Mouse (Mus musculus): Measurements from ENCODE around the gene Relch.
A peak's percentile ranks its signal among the peaks of the same experiment; 100 is the strongest.
"Not testable (repeated sequence)": the region's sequence is repeated elsewhere in the genome, so short reads cannot be mapped to it uniquely, and the experiment has no call there.

The Relch gene

DNA sequence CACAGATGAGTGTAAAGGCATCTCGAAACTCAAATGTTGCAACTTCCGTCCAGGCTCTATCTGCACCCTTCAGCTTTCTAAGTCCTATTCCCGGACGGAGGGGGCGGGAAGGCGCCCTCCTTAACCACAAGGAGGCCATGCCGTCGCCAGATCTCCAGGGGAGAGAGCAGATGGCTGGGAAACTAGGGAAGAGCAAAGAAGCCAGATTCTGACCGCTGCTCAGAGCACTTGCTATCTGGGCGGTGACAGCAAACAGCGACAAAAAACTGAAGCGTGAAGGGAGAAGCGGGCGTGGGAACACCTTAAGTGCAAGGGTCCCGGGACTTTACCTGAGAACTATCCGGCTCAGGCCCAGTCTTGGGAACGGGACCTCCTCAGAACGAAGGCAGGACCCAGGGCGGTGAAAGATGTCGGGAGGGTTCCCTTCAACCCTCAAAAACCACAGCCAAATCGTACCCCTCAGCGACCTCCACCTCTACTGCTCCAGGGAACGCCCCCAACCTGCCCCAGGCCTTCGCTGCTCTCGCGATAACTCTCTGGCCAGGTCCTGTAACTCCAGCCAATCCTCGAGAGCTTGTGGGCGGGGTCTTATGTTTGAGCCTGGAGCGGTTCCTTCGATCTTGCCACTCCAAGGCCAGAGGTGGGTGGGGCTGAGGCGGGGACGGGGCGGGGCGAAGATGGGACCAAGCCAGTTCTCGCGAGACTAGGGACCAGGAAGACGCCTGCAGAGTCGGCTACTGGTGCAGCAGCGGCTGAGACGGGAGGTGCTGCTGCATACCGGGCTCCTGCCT is at the start of gene Relch, which contains the start of gene Pign:
Gene Relch (plus strand): TSS at position 691 of the 791 bp plus-strand sequence.
Gene Pign (minus strand): TSS at position 507 of the 791 bp plus-strand sequence.
- peak; percentile 99 for DNase-seq

DNA sequence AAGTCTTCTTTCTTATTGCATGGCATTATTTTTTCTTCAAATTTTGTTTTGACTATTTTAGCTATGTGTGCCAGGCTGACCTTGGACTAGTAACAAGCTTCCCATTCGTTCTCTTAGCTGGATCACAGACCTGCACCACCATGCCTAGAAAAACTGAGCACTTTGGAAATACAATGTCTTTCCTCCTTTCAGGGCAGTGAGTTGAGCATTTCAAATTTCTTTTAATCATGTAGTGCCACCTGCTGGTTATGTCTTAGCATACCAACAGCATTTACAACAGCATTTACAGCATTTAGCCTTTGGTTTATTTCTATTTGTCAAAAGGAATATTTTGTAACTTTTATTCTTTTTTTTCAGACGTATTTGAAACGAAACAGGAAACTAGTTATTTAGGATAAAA is 33.2 kb upstream of the Relch start:
- DNase-seq = peak; percentile 7

- no peak for DNase-seq
Observed at GRCm38 (mm10) chr1:105644093-105644492, 19.6 kb upstream of the Relch start.

- DNase-seq = no peak
Observed at GRCm38 (mm10) chr1:105650650-105651049, 13.0 kb upstream of the Relch start.

- no peak for DNase-seq
Observed at GRCm38 (mm10) chr1:105653981-105654380, 9.7 kb upstream of the Relch start.

DNA sequence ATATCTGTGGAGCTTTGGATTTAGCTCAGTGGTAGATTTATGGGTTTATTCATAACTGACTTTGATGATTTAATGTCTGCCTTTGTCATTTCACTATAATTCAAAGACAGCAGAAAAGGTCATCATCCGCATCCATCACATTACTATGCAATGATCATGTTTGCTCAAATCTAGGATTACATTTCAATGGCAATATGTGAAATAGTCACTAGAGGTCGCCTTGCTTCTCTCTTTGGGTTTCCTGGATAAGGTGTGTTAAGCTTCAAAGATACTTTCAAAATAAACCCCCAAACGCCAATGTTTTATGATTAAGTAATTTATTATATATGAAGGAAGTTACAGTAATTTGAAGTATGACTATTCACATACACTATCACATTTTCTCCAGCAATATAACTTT is 3.6 kb upstream of the Relch start:
- peak; percentile 55 for DNase-seq

DNA sequence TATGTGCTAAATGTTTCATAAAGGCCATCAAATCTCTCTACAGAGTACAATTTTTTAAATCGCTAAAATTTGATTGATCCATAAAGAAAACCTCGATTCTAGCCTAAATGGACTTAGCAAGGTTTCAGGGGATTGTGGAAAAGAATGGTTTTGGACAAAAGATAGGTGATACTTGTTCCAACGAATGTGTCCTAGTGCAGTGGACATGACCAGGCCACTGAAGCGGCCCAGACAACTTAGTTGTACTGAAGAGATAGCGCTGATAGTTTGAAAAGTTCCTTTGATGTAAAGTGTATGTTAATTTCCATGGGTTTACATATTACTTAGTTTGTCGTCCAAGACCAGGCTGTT is 866 bp upstream of the Relch start:
- DNase-seq = no peak

DNA sequence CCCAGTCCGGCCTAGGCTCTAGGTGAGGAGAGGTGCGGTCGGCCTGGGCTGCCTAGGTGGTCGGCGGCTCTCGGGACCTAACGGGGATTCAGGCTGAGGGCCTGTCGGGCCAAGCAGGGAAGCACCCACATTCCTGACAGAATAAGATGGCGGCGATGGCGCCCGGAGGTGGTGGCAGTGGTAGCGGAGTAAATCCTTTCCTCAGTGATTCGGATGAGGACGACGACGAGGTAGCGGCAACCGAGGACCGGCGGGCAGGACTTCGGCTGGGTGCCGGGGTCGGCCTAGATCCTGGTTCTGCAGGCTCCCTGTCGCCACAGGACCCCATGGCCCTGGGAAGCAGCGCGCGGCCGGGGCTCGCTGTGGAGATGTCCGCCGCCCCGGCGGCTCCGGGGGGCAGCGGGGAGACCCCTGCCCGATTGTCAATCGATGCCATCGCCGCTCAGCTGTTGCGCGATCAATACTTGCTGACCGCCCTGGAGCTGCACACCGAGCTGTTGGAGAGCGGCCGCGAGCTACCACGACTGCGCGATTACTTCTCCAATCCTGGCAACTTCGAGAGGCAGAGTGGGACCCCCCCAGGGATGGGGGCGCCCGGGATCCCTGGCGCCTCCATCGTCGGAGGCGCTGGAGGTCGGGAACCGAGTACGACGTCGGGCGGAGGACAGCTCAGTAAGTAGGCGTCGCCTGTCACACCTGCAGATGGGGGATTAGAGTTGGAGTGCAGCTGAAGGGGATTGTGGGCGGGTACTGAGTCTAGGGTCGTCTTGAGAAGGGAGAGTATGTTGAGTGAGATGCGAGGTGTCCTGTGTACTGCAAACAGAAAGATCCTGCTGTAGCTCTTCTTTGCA is 526 bp downstream of the Relch start:
- peak; percentile 48 for DNase-seq

DNA sequence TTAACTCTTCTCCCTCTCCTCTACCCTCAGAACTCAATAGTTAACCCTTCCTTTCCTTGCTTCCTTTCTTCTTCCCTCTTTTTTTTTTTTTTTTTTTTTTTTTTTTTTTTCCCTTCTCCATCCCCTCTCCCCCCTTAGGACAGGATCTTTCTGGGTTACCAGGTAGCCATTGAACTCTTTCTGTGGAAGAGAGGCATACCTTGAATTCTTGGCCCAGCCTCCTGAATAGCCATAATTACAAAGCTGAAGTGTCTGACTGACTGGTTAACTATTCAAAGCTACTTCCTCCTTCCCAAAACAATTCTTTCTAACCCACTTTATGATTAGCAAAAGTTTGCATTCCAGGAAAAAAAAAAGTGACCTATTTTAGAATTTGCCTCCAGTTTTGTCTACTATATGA is 6.0 kb downstream of the Relch start:
- no peak for DNase-seq

DNA sequence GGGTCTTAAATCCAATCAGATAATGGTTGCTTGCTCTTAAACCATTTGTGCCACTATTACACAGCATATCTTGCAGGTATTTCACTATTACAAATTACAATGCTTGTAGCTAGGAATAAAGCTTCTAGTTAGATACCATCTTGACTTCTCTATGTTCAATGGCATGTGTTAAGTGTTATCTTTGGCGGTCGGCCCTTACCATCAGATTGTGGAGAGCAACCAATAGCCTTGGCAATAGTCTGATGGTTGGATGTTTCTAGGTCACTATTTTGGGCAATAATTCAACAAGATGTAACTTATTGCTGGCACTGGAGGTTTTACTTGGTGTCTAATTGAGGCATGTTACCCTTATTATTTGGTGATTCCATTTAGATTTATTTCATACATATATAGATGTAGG is 11.1 kb downstream of the Relch start:
- DNase-seq = no peak

- peak; percentile 29 for DNase-seq
Observed at GRCm38 (mm10) chr1:105680587-105680986, 16.9 kb downstream of the Relch start.

GRCm38 (mm10) chr1:105685501-105685900 is 21.8 kb downstream of the Relch start:
- DNase-seq = no peak

DNA sequence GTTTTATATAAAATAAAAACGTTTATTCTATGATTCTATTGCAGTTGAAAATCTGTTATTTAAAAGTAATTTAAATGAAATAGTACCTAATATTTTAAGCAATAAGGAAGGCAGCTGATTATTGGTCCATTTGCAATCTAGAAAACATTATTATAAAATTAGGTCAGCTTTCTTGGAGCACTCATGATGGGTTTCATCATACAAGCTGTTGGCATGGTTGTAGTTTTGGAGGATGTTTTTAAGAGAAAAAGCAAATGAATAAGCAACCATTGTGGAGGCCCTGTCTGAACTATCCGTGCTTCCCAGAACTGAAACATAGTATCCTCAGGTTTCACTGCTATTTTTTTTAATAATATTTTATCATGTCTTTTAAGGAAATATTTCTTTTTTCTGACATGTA is 31.9 kb downstream of the Relch start:
- DNase-seq = no peak

- no peak for DNase-seq
Observed at GRCm38 (mm10) chr1:105700984-105701530, 37.4 kb downstream of the Relch start.

GRCm38 (mm10) chr1:105709415-105709814 is 45.8 kb downstream of the Relch start:
- DNase-seq = no peak

DNA sequence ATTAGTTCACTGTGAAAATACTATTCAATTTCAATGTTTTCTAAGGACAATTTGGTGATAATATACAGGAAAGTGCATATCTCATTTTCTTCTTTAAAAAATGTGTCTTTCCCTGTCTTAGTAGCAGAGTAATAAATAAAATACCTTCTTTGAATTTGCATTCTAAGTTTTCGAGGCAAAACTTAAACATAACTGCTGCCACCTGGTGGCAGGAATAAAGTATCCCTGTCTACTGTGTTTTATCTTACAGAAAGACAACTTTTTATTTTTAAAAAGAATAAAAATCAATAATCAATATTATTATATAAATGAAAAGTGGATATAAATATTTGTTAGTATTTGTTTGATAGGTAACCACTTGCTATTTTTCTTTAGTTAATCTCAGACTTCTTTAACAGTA is 47.6 kb downstream of the Relch start:
- peak; percentile 22 for DNase-seq

GRCm38 (mm10) chr1:105712822-105713221 is 49.2 kb downstream of the Relch start:
- DNase-seq = no peak

DNA sequence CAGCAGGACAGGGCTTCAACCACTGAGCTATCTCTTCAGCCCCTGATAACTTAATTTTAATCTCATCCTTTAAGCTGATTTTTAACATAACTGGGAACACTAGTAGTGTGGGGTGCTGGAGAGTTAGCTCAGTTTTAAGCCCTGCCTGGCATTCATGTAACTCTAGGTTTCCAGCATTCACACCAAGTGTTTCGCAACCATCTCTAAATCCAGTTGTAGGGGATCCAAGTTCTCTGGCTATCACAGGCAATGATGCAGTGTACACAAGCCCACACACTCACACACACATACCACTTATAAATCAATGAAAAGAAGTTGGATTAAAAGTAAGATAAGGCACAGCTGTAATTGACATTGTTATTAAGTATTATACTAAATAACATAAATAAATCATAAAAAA is 54.7 kb downstream of the Relch start:
- no peak for DNase-seq

- DNase-seq = not testable (repeated sequence)
Observed at GRCm38 (mm10) chr1:105729246-105729645, 65.6 kb downstream of the Relch start.

DNA sequence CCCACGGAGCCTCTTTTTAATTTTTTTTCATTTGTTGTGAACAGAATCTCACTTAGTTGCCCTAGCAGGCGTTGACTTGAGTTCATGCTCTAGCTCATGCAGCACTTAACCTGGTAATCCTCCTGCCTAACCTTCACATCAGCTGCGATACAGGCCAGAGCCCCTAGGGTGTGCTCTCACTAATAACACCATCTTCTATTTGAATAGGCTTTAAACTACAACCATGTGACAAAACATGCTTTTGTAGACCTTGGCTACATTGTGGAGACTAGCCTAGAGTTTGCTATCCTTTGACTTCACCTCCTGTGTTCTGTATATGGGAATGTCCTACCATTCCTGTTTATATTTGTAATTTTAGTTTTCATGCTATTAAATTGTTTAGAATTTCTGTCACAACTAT is 71.7 kb downstream of the Relch start:
- DNase-seq = peak; percentile 12

DNA sequence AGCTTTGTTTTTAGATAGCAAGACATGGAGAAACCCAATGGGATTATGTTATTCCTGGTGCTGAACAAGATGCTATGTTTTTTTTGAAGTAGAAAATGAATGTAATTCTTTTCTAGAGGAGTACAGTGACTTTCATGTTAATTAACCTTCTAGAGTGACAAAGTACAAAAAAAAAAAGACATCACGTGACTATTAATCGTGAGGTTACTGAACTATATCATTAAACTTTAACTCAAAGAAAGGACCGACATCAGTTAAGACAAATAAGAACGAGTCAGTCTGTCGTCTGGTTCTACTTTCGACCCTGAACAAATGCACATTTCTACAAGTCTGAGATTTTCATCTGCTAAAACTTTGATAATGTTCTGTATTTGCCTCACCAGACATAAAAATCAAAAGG is 74.7 kb downstream of the Relch start:
- DNase-seq = no peak

- DNase-seq = no peak
Observed at GRCm38 (mm10) chr1:105739493-105739892, 75.8 kb downstream of the Relch start.

- no peak for DNase-seq
Observed at GRCm38 (mm10) chr1:105742481-105742880, 78.8 kb downstream of the Relch start.

- no peak for DNase-seq
Observed at GRCm38 (mm10) chr1:105746444-105746843, 82.8 kb downstream of the Relch start.
